Mouse (Mus musculus) heart, postnatal 36 days (tissue): ENCODE data around the gene Tgm6. TPM values are rescaled to one million over a fixed set of nuclear protein-coding genes. Genes with fewer than 3 reads are reported as not detected.
A peak's percentile ranks its signal among the peaks of the same experiment; 100 is the strongest.

Source experiments
- DNase-seq, 2 experiments: peaks; one replicate each; pipeline ENCODE4 v3.0.0; 2021 to 2022
- intact Hi-C: fragments of 180-260 bp; cut with DNase I; formaldehyde crosslinking; loops from one replicate; pipeline ENCODE4 v1.15.1; 2025
- total RNA-seq, 2 experiments: library from RNA; stranded (reverse); gene quantifications; 2 replicates each; pipeline ENCODE4 v1.2.3; 2021

Tgm6 gene
- total RNA-seq = not detected

DNA sequence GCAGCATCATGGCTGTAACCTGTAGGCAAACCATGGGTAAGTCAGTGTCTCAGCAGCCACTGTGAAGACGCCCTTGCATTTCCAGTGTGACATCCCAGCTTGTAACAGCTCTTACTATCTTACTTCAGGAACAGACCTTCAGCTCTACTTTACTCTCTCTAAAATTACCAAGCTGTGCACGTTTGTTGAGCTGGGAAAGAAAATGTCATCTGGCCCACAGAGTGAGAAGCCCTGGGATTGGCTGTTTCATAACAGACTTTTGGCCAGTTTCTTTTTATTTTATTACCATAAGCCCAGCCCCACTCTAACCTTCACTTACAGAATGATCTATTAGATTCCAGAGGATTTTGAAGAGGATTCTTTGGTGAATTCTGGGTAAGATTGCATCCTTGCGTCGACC, at the start of gene Tgm6:
TSS of gene Tgm6 (plus strand) at position 301 of the 400 bp plus-strand sequence.
- intact Hi-C loops = no loop called here
- no peak for DNase-seq

DNA sequence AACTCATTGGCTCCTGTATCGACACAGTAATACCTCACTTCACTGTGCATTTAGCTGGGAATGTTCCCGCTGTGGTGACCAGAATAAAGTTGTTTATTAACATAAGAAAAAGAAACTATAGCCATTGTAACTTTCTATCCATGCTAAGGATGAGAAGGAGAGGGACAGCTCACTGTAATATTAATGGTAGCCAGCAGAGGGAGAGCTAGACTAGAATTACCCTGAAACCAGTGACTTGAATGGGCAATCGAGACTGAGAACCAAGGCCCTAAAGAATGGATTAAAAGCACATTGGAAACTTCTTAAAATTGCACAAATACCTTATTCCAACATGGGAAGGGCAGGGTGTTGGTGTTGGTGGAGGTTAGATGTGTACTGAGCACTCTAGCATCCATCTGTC, 44.0 kb upstream of the Tgm6 start:
- no peak for DNase-seq
- intact Hi-C loops = loop anchor here (2.0 kb wide), 2 partner anchors 179 to 295 kb away; no protein-coding TSS in a partner anchor

DNA sequence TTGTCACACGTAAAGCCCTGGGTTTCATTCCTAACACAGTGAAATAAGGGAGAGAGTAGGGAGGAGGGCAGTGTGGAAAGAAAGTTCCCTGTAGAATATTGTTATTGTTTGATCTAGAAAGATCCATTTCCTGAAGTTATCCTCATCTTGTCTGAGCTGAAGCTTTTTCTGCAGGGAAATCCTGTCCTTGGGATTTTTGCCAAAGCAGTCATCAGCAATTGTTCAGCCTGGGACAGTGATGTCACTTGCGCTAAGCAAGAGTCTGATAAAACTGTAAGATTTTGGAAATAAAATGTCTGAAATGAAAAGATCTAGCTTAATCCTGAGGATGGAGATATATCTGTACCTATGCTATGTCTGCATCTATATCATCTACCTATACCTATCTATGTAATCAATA, 41.8 kb upstream of the Tgm6 start:
- DNase-seq = no peak
- intact Hi-C loops = no loop called here

DNA sequence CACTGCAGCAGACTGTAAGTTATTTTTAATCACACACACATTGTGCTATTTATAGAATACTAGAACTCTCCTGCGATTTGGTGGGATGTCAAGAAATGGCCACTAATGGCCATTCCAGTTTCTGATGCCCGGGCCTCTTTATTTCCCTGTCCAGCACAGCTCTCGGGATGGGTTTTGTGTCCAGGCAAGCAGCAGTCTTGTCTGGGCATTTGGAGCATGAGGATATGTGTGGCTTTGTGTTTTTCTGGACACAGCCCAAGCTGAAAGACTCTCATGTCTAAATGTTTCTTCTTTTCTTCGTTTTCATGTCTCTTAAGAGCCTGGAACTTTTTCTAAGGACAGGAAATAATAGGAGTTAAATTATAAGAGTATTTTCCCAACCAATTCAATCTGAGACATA, 588 bp downstream of the Tgm6 start:
- intact Hi-C loops = no loop called here
- DNase-seq = no peak

DNA sequence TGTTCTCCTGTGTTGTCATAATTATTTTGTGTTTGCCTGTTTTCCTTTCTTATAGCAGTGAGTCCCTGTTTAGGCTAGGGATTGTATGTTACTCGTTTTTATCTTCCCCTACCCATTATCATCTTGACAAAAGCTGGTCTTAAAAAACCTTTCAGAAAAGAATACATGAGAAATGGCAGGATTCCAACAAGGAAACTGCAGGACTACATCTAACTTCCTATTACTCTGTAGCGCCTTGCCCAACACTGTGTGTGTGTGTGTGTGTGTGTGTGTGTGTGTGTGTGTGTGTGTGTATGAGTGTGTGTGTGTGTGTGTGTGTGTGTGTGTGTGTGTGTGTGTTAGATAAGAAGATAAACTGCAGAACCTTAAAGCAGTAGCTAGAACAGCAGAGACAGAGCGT, 1.2 kb downstream of the Tgm6 start:
- DNase-seq = no peak
- intact Hi-C loops = no loop called here

DNA sequence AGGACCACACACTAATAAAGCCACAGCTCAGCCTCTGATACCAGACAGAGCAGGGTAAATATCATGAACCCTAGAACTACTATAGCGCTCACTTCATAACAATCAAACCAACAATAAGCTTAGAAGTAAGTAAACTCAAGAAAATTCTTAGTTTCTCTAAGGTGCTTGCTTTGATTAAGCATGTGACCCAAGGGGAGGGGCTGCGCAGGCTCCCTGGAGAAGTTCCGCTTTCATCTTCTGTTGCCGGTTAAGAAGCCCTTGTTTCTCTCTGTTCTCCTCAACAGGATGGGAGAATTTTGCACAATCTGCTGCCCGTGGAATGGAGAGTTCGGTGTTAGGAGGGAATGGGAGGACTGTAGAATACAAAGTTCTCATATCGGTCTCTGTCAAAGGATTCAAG, 6.4 kb downstream of the Tgm6 start:
- intact Hi-C loops = no loop called here
- no peak for DNase-seq

DNA sequence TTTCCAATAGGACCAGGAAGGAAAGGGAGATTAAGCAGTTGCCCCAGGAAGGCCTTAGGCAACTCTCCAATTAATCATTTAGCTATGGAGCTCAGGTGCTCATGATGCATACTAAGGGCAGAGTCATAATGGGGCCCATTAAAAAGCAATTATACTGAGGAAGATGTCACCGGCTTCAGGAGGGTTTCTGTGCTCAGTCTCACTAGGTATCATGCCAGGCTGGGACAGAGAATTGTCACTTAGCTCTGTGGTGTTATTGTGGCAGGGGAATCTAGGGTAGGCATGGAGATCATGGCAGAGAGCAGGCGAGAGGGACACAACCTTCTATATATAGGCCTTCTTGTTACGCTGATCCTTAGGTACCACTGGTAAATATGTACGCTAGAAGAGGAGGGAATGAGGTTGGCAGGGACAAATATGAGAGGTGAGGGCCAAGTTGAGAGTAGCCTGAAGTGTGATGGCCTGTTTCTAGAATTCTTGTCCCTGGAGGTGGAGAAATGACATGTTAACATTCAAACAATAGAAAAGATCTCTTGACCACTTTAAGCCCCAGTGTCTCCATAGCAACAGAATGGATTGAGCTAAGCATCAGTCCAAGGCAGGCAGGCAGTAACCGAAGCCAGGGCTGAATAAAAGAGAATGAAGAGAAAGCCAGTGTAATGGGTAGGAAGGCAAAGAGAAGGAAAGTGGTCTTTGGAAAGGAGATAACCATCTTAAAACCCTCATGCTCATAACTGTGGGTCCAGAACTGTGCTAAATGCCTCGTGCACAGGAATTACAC, 13.3 kb downstream of the Tgm6 start:
- no peak for DNase-seq
- intact Hi-C loops = no loop called here

DNA sequence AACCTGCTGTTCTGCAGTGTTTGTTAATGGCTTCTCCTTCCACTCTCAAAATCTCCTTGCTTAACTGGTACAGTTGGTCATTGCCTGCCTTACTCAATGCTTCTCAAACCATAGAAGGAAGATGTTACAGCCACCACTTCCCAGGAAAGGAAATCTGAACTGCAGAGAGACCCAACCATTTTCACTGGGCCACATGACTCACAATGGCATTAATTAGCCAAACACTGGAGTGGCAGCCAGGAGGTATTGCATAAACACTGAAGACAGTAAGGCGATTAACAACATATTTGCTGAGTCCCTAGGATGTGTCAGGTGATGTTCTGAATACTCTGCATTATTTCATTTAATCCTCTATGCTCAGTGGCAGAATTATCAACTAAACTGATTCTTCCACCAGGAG, 13.9 kb downstream of the Tgm6 start:
- intact Hi-C loops = no loop called here
- DNase-seq = no peak

DNA sequence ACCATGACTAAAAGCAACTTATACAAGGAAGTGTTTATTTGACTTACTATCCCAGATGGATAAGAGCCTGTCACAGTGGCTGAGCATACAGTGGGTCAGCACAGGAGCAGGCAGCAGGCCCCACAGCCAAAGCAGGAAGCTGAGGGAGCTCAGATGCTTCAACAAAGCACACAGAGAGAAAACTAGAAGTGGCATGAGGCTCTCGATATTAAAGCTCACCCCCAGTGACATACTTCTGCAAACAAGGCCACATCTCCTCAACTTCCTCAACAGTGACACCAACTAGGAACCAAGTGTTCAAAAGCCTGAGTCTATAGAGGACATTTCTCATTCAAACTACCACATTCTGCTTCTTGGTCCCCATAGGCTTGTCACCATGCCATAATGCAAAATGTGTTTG, 17.5 kb downstream of the Tgm6 start:
- intact Hi-C loops = no loop called here
- DNase-seq = no peak

DNA sequence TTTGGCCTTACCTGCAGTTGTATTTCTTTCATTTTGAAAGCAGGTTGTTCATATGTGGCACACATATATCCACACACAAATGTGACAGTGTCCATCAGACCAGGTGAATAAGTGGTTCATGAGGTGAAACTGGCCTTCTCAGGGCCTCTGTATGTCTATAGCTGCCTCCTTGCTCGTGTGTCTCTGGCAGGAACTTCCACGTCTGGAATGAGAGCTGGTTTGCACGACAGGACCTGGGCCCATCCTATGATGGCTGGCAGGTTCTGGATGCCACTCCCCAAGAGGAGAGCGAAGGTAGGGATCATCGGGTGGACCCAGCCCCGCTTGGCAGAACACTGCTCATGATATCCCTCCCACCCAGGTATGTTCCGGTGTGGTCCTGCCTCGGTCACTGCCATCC, 30.8 kb downstream of the Tgm6 start:
- DNase-seq = no peak
- intact Hi-C loops = no loop called here

DNA sequence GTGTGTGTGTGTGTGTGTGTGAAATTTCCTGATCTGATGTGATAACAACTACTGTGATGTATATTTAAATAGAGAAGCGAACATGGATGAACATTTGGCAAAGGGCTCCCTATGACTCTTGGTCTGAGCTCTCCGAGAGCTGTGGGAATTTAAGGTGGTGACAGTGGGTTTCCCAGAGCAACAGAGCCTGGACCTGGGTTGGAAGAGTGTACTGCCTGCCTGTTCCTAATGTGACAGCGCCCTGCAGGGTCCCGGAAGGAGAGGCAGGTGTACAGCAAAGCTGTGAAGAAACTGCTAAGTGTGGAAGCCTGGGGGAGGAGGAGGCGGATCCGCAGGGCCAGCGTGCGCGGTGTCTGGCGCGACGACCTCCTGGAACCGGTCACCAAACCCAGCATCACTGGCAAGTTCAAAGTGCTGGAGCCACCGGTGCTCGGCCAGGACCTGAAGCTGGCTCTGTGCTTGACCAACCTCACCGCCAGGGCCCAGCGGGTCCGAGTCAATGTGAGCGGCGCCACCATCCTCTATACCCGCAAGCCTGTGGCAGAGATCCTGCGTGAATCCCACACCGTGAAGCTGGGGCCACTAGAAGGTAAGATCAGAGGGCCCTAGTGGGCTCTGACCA, 32.6 kb downstream of the Tgm6 start:
- no peak for DNase-seq
- intact Hi-C loops = no loop called here

DNA sequence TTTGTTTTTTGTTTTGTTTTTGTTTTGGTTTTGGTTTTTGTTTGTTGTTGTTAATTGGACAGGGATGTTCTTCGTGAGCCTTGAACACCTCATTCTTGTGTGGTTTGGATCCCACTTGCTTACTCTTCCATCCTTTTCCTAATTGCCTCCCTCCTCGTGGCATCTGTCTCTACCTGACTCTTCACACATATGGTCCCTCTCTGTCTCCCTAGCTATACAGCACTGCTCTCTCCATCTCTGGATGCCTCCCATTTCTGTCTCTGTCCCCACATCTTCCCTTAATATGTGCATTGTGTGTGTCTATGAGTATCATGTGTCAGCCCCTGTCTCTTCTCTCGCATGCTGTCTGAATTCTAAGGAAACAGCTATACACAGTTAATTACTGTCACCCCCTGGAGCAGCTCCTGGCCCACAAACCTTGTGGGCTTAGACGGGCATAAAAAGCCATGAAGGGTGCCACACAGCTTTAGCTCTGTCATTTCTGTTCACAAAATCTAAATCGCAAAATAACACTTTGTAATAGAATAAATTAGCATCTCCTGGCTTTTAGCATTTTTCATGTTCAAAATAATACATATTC, 34.0 kb downstream of the Tgm6 start:
- DNase-seq = no peak
- intact Hi-C loops = no loop called here

DNA sequence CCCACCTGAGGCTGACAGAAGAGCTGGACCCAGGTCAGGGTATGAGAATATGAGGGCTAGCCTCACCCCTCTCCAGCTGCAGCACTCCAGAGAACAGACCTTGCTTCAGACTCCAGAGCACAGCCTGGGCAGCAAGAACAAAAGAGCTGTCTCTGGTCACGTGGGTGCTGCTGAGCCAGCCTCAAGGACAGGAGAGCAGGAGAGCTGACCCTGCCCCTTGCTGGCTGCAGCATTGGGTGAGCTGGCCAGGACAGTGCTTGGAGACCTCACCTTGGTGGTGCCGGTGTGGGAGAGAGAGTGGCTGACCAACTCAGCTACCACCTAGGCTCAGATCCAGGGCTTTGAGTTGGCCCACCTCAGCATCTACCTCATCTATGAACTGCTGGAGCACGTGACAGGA, 43.0 kb downstream of the Tgm6 start:
- intact Hi-C loops = no loop called here

DNA sequence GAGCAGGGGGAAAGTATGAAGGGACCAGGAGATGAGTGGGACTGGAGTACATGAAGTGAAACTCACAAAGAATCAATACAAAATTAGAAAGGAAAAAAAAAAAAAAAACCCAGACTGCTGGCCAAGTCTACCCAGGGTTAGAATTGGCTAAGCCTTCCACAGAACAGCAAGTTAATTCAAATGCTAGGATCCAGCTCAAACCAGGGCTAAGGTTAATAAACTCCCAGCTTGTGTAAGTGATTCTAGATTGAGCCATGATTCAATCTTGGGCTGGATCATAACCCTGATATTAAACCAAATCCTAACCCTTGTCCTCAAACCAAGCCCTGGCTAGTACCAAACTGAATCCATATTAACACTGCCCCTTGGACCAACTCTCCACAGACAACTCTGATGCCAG, 43.6 kb downstream of the Tgm6 start:
- DNase-seq = no peak
- intact Hi-C loops = no loop called here

More for the DNA sequence above, 43.0 kb downstream of the Tgm6 start:
- no peak for DNase-seq

DNA sequence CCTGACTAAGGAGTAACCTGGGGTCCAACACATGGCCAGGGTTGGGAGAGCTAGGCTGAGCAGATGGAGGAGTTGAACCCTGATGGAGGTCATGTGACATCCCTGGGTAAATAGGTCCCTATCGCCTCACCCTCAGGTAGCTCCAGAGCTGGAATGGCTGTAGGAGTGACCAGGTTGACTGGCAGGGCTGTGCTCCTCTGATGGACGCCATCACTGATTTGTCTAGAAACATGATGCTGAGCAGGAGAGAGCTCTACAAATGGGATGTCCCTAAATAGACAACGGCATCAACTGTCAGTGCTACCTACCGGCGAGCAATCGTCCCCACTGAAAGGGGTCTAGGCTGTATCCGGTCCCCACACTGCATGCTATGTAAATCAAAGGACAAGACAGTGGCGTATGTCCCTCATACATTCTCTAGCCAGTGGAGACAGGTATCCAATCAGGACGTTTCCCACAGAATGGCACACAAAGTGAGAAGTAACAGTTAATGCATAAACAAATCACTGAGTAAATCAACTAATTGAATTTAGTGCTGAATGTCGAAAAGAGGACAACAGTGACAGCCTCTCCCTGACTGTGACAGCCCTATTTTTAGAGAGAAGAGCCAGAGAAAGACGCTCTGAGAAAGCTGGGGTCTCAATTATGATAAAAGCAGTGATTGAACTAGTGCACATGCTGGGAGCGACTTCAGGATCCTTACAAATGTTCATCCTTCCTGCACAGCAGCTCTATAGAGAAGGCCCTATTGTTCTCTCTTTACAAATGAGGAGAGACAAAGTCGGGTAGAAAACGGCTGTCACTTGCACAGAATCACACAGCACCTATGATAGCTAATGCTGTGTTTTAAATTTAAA, 45.2 kb downstream of the Tgm6 start:
- intact Hi-C loops = no loop called here
- no peak for DNase-seq

DNA sequence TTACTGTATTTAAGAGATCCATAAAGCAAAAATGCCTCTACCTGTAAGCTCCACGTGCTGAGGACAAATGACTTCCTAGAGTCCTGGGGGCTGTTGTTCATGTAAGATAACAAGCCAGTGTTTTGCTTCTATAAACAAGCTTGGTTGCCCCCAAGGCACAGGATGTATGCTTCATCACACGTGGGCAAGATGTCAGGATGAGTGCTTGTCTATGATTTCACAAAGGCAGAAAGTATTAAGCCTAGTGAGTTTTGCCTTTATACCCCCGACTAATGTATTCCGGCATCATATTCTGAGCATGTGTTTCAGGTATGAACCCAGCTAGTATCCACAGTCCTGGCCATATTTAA, 45.8 kb downstream of the Tgm6 start:
- intact Hi-C loops = no loop called here
- DNase-seq = no peak

DNA sequence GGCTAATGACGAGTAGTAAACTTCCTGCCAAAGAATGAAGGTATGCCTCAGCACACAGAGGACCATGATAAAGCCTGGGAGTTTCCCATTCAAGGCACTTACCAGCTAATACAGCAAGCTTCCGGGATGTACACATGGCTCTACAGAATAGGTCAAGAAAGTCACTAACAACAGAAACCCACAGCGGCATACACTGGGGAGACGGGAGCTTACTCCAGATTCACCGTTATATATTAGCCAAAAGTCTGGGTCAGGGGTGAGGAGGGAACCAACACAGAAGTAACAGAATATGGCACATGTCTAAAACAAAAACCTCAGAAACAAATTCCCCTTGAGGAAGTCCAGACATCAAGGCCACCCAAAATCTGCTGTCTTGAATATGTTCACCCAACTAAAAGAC, 50.5 kb downstream of the Tgm6 start:
- no peak for DNase-seq
- intact Hi-C loops = no loop called here

DNA sequence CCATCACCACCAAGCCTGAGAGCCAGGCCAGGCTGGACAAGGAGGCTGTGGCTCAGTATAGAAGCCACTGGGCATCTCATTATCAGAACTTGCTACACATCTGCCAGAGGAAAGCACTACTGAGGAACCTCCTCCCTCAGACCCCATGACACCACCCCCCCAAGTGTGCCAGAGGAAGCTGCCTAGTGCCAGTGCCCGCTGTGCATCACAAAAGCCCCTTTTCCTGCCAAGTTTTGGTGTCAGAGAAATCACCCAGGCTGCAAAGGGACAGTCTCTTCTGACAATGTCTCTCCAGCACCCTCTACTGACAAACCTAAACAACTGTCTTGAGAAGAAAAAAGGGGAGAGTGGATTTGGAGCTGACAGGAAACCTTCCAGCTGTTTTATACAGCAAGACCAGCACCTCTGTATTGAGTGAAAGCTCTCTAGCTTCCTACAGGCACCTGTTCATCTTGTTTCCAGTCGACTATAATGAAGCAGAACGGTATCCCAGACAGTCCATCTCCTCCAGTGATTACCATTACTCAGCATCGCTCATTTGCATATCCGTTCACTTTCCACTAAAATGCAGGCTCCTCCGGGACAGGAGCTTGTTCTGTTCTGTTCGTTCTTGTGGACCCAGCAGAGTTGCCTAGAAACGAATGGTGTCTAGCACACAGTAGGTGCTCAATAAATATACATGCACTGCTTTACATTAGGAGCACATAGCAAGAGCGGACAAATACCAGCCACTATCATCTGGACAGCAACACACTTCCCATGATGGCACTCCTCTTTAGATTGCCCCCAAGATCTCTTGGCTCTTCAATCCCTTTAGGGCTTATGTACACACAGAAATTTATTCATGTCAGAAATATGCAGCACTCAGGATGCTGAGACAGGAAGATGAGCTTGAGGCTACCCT, 54.3 kb downstream of the Tgm6 start:
- intact Hi-C loops = loop anchor here (1.0 to 5.0 kb wide), 3 partner anchors 97 to 284 kb away; no protein-coding TSS in a partner anchor
- no peak for DNase-seq

DNA sequence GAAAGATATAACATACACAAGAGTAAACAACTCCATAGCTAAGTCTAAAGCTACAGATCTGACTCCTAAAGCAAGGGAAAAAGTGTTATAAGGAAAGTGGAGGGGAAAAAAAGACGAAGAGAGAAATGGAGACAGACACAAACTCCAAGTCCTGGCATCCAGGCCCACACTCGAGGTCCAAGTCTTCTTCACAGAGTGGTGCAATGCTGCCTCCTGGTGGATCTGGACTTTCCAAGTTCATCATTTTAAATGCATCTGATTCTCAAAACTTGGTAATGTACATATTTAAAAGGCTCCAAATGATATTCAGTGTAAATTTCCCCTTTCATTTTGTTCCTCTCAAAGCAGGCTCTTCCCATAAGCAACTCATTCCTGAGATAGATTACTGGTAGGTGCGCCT, 55.6 kb downstream of the Tgm6 start:
- intact Hi-C loops = loop anchor here (2.0 to 5.0 kb wide), 2 partner anchors 261 to 285 kb away; no protein-coding TSS in a partner anchor
- DNase-seq = peak; percentile 29 to 44

DNA sequence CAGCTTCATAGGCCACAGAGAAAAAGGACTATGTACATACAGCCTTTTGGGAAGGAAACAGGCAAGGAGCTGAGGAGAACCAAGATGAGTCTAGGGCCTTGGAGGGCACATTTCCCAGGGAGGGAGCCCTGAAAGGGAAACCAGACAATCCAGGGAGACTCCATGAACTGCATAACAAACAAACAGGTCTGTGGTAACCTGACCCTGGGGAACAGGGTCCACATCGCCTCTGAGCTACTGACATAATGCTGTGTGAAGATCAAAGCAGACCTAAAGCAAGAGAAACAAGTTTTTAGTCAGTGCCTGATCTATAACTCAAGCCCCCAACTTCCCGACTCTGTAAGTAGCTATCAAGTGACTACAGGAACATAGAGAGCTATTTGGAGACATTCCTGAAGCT, 59.5 kb downstream of the Tgm6 start:
- intact Hi-C loops = no loop called here

More for the DNA sequence above, 59.5 kb downstream of the Tgm6 start:
- no peak for DNase-seq
